Mouse (Mus musculus) layer of hippocampus, adult 9-10 months (tissue): ENCODE measurements around the gene Nup205.

Experiments used
- DNase-seq: peaks from one replicate; pipeline ENCODE4 v3.0.0; 2022; ENCODE audit warnings: low spot score

Nup205 gene

DNA sequence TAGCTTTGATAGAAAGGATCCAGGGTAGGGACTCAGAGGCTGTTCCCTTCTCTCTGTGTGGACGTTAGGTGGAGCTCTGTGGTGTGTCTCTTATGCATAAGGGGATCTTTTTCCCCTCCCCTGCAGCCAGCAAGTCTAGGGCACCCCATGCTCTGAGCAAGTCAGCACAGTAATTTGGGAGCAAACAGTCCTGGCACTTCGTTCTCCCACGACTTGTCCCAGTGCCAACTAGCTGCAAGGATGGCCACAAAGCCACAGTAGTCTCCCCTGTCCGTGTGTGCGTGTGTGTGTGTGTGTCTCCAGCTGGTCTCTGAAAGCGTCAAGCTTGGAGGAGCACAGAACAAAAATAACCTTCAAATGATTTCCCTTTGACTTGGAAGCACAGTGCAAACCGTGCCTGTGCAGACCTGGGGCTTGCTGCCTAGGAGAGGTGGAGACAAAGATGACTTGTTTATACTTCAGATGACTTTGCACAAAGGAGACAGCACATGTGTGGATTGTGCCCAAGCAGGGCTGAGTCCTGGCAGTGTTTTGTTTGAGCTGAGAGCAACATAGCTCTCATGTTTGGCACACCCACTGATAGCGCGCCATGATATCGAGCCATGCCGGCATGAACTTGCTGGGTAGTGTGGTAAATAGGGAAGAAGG, 111.0 kb downstream of the Nup205 start:
- no peak for DNase-seq

GRCm38 (mm10) chr6:35288920-35289319, 111.7 kb downstream of the Nup205 start:
- no peak for DNase-seq

DNA sequence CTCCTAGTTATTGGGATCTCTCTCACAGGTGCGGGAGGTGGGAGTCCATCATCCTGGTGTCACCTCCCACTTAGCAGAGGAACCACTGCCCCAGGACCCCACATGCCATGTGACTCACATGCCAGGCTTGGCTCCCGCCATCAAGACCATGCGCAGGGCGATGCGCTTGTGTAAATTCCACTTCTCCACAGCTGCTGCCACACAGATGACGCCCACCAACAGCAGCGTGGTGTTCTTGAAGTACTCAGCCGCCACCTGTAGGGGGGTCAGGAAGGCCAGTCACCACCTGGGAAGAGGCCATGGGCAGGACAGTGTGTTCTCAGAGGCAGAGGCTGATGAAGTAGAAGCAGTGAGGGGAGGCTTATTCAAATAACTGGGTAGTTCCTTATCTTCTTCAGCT, 112.5 kb downstream of the Nup205 start:
- DNase-seq: no peak

DNA sequence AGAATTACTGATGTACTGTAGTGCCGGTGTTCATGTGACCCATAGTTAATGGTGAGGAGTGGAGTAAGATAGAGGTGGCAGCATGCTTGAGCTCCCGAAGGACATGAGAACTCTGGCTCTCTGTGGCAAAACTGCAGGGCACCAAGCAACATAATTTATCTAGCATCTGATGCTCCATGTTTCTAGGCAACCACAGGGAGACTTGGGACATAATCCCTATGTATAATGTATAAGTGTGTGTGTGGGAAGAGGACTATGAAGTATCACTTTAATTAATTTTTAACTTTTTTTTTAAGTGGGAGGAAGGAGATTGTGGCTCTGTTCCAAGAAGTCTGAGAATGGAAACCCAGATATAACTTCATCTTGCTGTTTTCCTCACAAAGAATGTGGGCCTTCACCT, 117.7 kb downstream of the Nup205 start:
- DNase-seq: no peak

DNA sequence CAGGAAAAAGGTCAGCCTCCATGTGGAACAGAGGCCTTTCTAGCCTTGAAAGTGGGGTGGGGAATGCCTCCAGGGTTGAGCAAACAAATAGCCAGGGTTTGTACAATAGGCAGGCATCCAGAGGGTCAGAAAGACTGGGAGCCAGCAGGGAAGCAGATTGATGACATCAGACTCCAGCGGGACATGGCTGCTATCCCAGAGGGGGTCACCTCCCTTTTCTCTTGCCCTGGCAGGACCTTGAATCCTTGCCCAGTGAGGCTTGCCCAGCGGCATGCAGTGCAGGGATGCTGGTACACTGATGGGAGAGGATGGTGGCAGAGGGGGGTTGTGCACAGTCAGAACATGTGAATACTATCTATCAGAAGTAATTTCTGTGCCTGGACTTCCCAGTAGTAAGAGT, 119.8 kb downstream of the Nup205 start:
- DNase-seq: peak; percentile 5
